ENCODE assay signal across 9 mouse cellular contexts in genomic region chr2:32912210-32912804, GRCm38 (mm10). TPM values are rescaled to one million over a fixed set of nuclear protein-coding genes. Genes with fewer than 3 reads are reported as not detected.
A peak's percentile ranks its signal among the peaks of the same experiment; 100 is the strongest.
DNase-seq lines count a peak whose midpoint lies in the region; ATAC-seq and TF ChIP-seq lines count a peak whose summit lies in the region.
"Had no signal": no experiment of that assay in that cellular context is flagged by ENCODE, and none has a peak within 500 bp of the region (broad histone marks: within the 10 kb centered on the region; RNA-seq: fewer than 3 reads in every experiment).

No protein-coding gene starts in this region.

- H3K9me3 ChIP-seq in stomach, postnatal 0 days (ENCODE audit: control insufficient read depth, low read length): no peaks in the 10 kb centered on the region

- no peak for TF ChIP-seq EP300 in stomach, postnatal 0 days (optimal IDR thresholded peaks at IDR 0.05)

- WGBS in stomach, postnatal 0 days: 31% methylated on average over 19 of the region's 19 CpGs

- ATAC-seq in stomach, postnatal 0 days (ENCODE audit: low FRiP score, low TSS enrichment): 0 out of 2 replicates have a peak, but pooled peaks have one; percentile 13

- peaks cover 11% of the 10 kb centered on the region for H3K36me3 ChIP-seq in stomach, postnatal 0 days (ENCODE audit: control insufficient read depth, insufficient read depth, low read length)

- no peak overlapping the region for H3K4me2 ChIP-seq in stomach, postnatal 0 days (replicated peaks; ENCODE audit: low read depth)

- no peaks in the 10 kb centered on the region for H3K27me3 ChIP-seq in stomach, postnatal 0 days (ENCODE audit: control insufficient read depth, insufficient read depth, low read length)

- H3K9ac ChIP-seq in stomach, postnatal 0 days (ENCODE audit: low read length): no peak overlapping the region

- H3K4me3 ChIP-seq in stomach, postnatal 0 days (ENCODE audit: low read depth, low read length): no peak overlapping the region
- H3K4me3 ChIP-seq: erythroblast, embryonic 14.5 days had no signal

- TF ChIP-seq CTCF in stomach, postnatal 0 days (IDR thresholded peaks at IDR 0.05; ENCODE audit: low read depth): peak; percentile 100

- intact Hi-C loops in left cerebral cortex, postnatal 36 days (cut with DNase I): loop anchor here (2.0 kb wide), 1 partner anchor 48 kb away; no protein-coding TSS in a partner anchor

- peak; percentile 57 for DNase-seq in ovary, postnatal 10 days (ENCODE audit: low spot score)
- DNase-seq in ovary, adult 18-20 months (ENCODE audit: low spot score): no peak
- DNase-seq in cerebellum, adult 8-10 months: peak; percentile 84
- DNase-seq in forelimb bud, embryonic 11.5 days (ENCODE audit: low read depth, low spot score): peak; percentile 94
- peak; percentile 96 for DNase-seq in induced T-regulatory cell, adult 2 months (ENCODE audit: low read depth)
- peak; percentile 80 to 84 for DNase-seq in left cerebral cortex, postnatal 36 days (ENCODE audit: low spot score in 2 of 2)
- peak; percentile 66 to 84 for DNase-seq in monocyte, adult 2 months (ENCODE audit: low read depth in 1 of 2, low spot score in 2 of 2)
- peak; percentile 87 for DNase-seq in stomach, postnatal 0 days (ENCODE audit: low spot score)

- no peak overlapping the region for H3K27ac ChIP-seq in stomach, postnatal 0 days (replicated peaks)

- H3K4me1 ChIP-seq in stomach, postnatal 0 days (replicated peaks; ENCODE audit: control insufficient read depth, insufficient read depth): peaks cover 20% of the 10 kb centered on the region

RNA-seq across cellular contexts. Expression of gene Fam129b, which starts 36.4 kb away (rescaled TPM):
- total RNA-seq in left cerebral cortex, postnatal 36 days (2021): 10 to 100 TPM; 22.6 to 23.7 TPM
- polyA plus RNA-seq in stomach, postnatal 0 days (2015; fragmentation: Nextera tagmentation; extraction: Ambion mirVana): 90.7 and 101 TPM in 2 replicates

RNA-seq across cellular contexts. Expression of gene Rpl12, which starts 49.1 kb away (rescaled TPM):
- total RNA-seq in left cerebral cortex, postnatal 36 days (2021): 100 to 1,000 TPM; 107 to 115 TPM
- 141 and 157 TPM in 2 replicates for polyA plus RNA-seq in stomach, postnatal 0 days (2015; fragmentation: Nextera tagmentation; extraction: Ambion mirVana)

RNA-seq across cellular contexts. Expression of gene Lrsam1, which starts 49.1 kb away (rescaled TPM):
- total RNA-seq in left cerebral cortex, postnatal 36 days (2021): 10 to 100 TPM; 34.7 to 36.2 TPM
- 5.3 and 5.5 TPM in 2 replicates for polyA plus RNA-seq in stomach, postnatal 0 days (2015; fragmentation: Nextera tagmentation; extraction: Ambion mirVana)
